8 mouse cellular contexts compared by ENCODE assay signal in genomic region chr1:171387099-171387498, GRCm38 (mm10). TPM values are rescaled to one million over a fixed set of nuclear protein-coding genes. Genes with fewer than 3 reads are reported as not detected.
DNase-seq lines count a peak whose midpoint lies in the region; ATAC-seq and TF ChIP-seq lines count a peak whose summit lies in the region.

No protein-coding gene starts in this region.

- 0 out of 2 replicates have a peak, but pooled peaks have one; percentile 5 for ATAC-seq in intestine, embryonic 14.5 days (replicated peaks; ENCODE audit: low FRiP score, low TSS enrichment, low read depth)
- no peak for ATAC-seq in intestine, embryonic 15.5 days
- ATAC-seq in midbrain, embryonic 13.5 days: 0 out of 2 replicates have a peak, but pooled peaks have one; percentile 19

- DNase-seq in intestine, embryonic 14.5 days (ENCODE audit: low spot score): peak; percentile 67
- peak; percentile 51 for DNase-seq in CD4-positive helper T cell, adult 2 months (ENCODE audit: low read depth, low spot score)
- DNase-seq in brain, embryonic 14.5 days (ENCODE audit: low read depth): peak; percentile 49
- DNase-seq in layer of hippocampus, postnatal 25 days (ENCODE audit: extremely low spot score in 1 of 2, low spot score in 1 of 2): no peak
- no peak for DNase-seq in left cerebral cortex, postnatal 25 days (ENCODE audit: low spot score in 2 of 2)
- no peak for DNase-seq in left cerebral cortex, adult 11 months (ENCODE audit: low spot score)

- WGBS in intestine, embryonic 14.5 days: 23% methylated on average over 6 of the region's 6 CpGs
- WGBS in intestine, embryonic 15.5 days: 26% methylated on average over 6 of the region's 6 CpGs
- WGBS in midbrain, embryonic 13.5 days: 20% methylated on average over 6 of the region's 6 CpGs

- no peak for TF ChIP-seq POLR2A in brain, embryonic 14.5 days (IDR thresholded peaks at IDR 0.05; ENCODE audit: borderline replicate concordance, extremely low read depth, insufficient read depth, insufficient read length, poor library complexity, severe bottlenecking)

- no peak overlapping the region for H3K27ac ChIP-seq in intestine, embryonic 14.5 days (ENCODE audit: low read depth)
- no peak overlapping the region for H3K27ac ChIP-seq in intestine, embryonic 15.5 days
- no peak overlapping the region for H3K27ac ChIP-seq in midbrain, embryonic 13.5 days

- no peaks in the 10 kb centered on the region for H3K27me3 ChIP-seq in intestine, embryonic 14.5 days (replicated peaks; ENCODE audit: control insufficient read depth, insufficient read depth, low read length)
- H3K27me3 ChIP-seq in intestine, embryonic 15.5 days (replicated peaks): no peaks in the 10 kb centered on the region
- H3K27me3 ChIP-seq in midbrain, embryonic 13.5 days: peaks cover 10% of the 10 kb centered on the region

- no peak overlapping the region for H3K4me3 ChIP-seq in intestine, embryonic 14.5 days (ENCODE audit: low read depth, low read length)
- no peak overlapping the region for H3K4me3 ChIP-seq in intestine, embryonic 15.5 days (replicated peaks)
- H3K4me3 ChIP-seq in midbrain, embryonic 13.5 days (replicated peaks): no peak overlapping the region

- peak; percentile 59; the same call in 1 of the 2 replicates for TF ChIP-seq CTCF in brain, embryonic 14.5 days (IDR thresholded peaks at IDR 0.05; ENCODE audit: borderline replicate concordance, extremely low read depth, insufficient read depth, insufficient read length)

- H3K4me1 ChIP-seq in intestine, embryonic 14.5 days (replicated peaks; ENCODE audit: control insufficient read depth, insufficient read depth, low read length): no peaks in the 10 kb centered on the region
- H3K4me1 ChIP-seq in intestine, embryonic 15.5 days (replicated peaks): no peaks in the 10 kb centered on the region
- H3K4me1 ChIP-seq in midbrain, embryonic 13.5 days (replicated peaks): no peaks in the 10 kb centered on the region

- no peaks in the 10 kb centered on the region for H3K36me3 ChIP-seq in intestine, embryonic 14.5 days (ENCODE audit: control insufficient read depth, insufficient read depth, low read length)
- H3K36me3 ChIP-seq in intestine, embryonic 15.5 days: no peaks in the 10 kb centered on the region
- H3K36me3 ChIP-seq in midbrain, embryonic 13.5 days: no peaks in the 10 kb centered on the region

- intact Hi-C loops in left cerebral cortex, postnatal 25 days (cut with DNase I): no loop called here

- no peaks in the 10 kb centered on the region for H3K9me3 ChIP-seq in intestine, embryonic 14.5 days (ENCODE audit: control insufficient read depth, low read length)
- H3K9me3 ChIP-seq in intestine, embryonic 15.5 days: no peaks in the 10 kb centered on the region
- H3K9me3 ChIP-seq in midbrain, embryonic 13.5 days: no peaks in the 10 kb centered on the region

- H3K9ac ChIP-seq in intestine, embryonic 14.5 days (ENCODE audit: low read length): no peak overlapping the region
- no peak overlapping the region for H3K9ac ChIP-seq in intestine, embryonic 15.5 days
- no peak overlapping the region; the same call in 1 of the 2 replicates for H3K9ac ChIP-seq in midbrain, embryonic 13.5 days (replicated peaks)

- no peak overlapping the region for H3K4me2 ChIP-seq in intestine, embryonic 14.5 days (ENCODE audit: low read length)
- no peak overlapping the region for H3K4me2 ChIP-seq in intestine, embryonic 15.5 days (replicated peaks)
- no peak overlapping the region for H3K4me2 ChIP-seq in midbrain, embryonic 13.5 days (replicated peaks)

RNA-seq across cellular contexts. Expression of gene Arhgap30, which starts 1.7 kb away (rescaled TPM):
- 1.1 and 1.3 TPM in 2 replicates for polyA plus RNA-seq in intestine, embryonic 14.5 days (2014; fragmentation: Nextera tagmentation; extraction: Ambion mirVana)
- 2.2 and 2.4 TPM in 2 replicates for polyA plus RNA-seq in intestine, embryonic 15.5 days (2015; fragmentation: Nextera tagmentation; extraction: Ambion mirVana)
- polyA plus RNA-seq in brain, embryonic 14.5 days (2012; rRNA removed): 0.47 and 0.52 TPM in 2 replicates
- polyA plus RNA-seq in midbrain, embryonic 13.5 days (2015; fragmentation: Nextera tagmentation; extraction: Ambion mirVana): 0.63 TPM in 2 replicates
- total RNA-seq in layer of hippocampus, postnatal 25 days (2021): 1 to 10 TPM; 1.8 to 2.0 TPM
- total RNA-seq in left cerebral cortex, postnatal 25 days (2021): 1 to 10 TPM; 1.9 to 2.8 TPM

RNA-seq across cellular contexts. Expression of gene Nectin4, which starts 17.2 kb away (rescaled TPM):
- polyA plus RNA-seq in intestine, embryonic 14.5 days (2014; fragmentation: Nextera tagmentation; extraction: Ambion mirVana): 2.6 and 2.8 TPM in 2 replicates
- 3.7 and 3.8 TPM in 2 replicates for polyA plus RNA-seq in intestine, embryonic 15.5 days (2015; fragmentation: Nextera tagmentation; extraction: Ambion mirVana)
- polyA plus RNA-seq in brain, embryonic 14.5 days (2012; rRNA removed): 1.9 and 2.8 TPM in 2 replicates
- polyA plus RNA-seq in midbrain, embryonic 13.5 days (2015; fragmentation: Nextera tagmentation; extraction: Ambion mirVana): 0.70 and 0.97 TPM in 2 replicates
- 1 to 10 TPM; 3.6 to 3.7 TPM for total RNA-seq in layer of hippocampus, postnatal 25 days (2021)
- 1 to 10 TPM; 1.9 to 2.1 TPM for total RNA-seq in left cerebral cortex, postnatal 25 days (2021)

RNA-seq across cellular contexts. Expression of gene Usf1, which starts 24.0 kb away (rescaled TPM):
- polyA plus RNA-seq in intestine, embryonic 14.5 days (2014; fragmentation: Nextera tagmentation; extraction: Ambion mirVana): 73.7 and 83.4 TPM in 2 replicates
- 62.1 and 62.5 TPM in 2 replicates for polyA plus RNA-seq in intestine, embryonic 15.5 days (2015; fragmentation: Nextera tagmentation; extraction: Ambion mirVana)
- 242 and 259 TPM in 2 replicates for polyA plus RNA-seq in brain, embryonic 14.5 days (2012; rRNA removed)
- 237 and 239 TPM in 2 replicates for polyA plus RNA-seq in midbrain, embryonic 13.5 days (2015; fragmentation: Nextera tagmentation; extraction: Ambion mirVana)
- 100 to 1,000 TPM; 113 to 139 TPM for total RNA-seq in layer of hippocampus, postnatal 25 days (2021)
- 100 to 1,000 TPM; 105 TPM for total RNA-seq in left cerebral cortex, postnatal 25 days (2021)

RNA-seq across cellular contexts. Expression of gene Klhdc9, which starts 26.5 kb away (rescaled TPM):
- 1.5 and 1.7 TPM in 2 replicates for polyA plus RNA-seq in intestine, embryonic 14.5 days (2014; fragmentation: Nextera tagmentation; extraction: Ambion mirVana)
- polyA plus RNA-seq in intestine, embryonic 15.5 days (2015; fragmentation: Nextera tagmentation; extraction: Ambion mirVana): 0.94 and 1.0 TPM in 2 replicates
- polyA plus RNA-seq in brain, embryonic 14.5 days (2012; rRNA removed): 3.1 and 3.7 TPM in 2 replicates
- polyA plus RNA-seq in midbrain, embryonic 13.5 days (2015; fragmentation: Nextera tagmentation; extraction: Ambion mirVana): 4.2 and 4.6 TPM in 2 replicates
- total RNA-seq in layer of hippocampus, postnatal 25 days (2021): 1 to 10 TPM; 6.4 to 9.2 TPM
- total RNA-seq in left cerebral cortex, postnatal 25 days (2021): 1 to 10 TPM; 6.2 TPM

RNA-seq across cellular contexts. Expression of gene Tstd1, which starts 31.6 kb away (rescaled TPM):
- polyA plus RNA-seq in intestine, embryonic 14.5 days (2014; fragmentation: Nextera tagmentation; extraction: Ambion mirVana): 2.8 and 3.4 TPM in 2 replicates
- polyA plus RNA-seq in intestine, embryonic 15.5 days (2015; fragmentation: Nextera tagmentation; extraction: Ambion mirVana): 3.3 and 3.8 TPM in 2 replicates
- 4.6 and 7.2 TPM in 2 replicates for polyA plus RNA-seq in brain, embryonic 14.5 days (2012; rRNA removed)
- polyA plus RNA-seq in midbrain, embryonic 13.5 days (2015; fragmentation: Nextera tagmentation; extraction: Ambion mirVana): 11.7 and 13.3 TPM in 2 replicates
- 1 to 10 TPM; 3.1 to 3.3 TPM for total RNA-seq in layer of hippocampus, postnatal 25 days (2021)
- 1 to 10 TPM; 2.0 to 3.0 TPM for total RNA-seq in left cerebral cortex, postnatal 25 days (2021)

Comparison
In these comparisons a context has a peak if more than half of its experiments do, and no peak if none do; other contexts are left out.
1. DNase-seq: peak in intestine, embryonic 14.5 days (single experiment), CD4-positive helper T cell, adult 2 months (single experiment) and brain, embryonic 14.5 days (single experiment); none in layer of hippocampus, postnatal 25 days (0 of 2), left cerebral cortex, postnatal 25 days (0 of 2) and left cerebral cortex, adult 11 months (single experiment).